Mouse (Mus musculus): ENCODE results near the gene Car5b.

Car5b gene

GRCm38 (mm10) chrX:164027607-164028289, at the start of gene Car5b:
TSS of gene Car5b (minus strand) at chrX:164027997.
- peak; percentile 23 for DNase-seq

GRCm38 (mm10) chrX:164076040-164076775, 48.4 kb upstream of the Car5b start, which contains the start of gene Siah1b:
TSS of gene Siah1b (minus strand) at chrX:164076493.
- DNase-seq, result peak; percentile 91

DNA sequence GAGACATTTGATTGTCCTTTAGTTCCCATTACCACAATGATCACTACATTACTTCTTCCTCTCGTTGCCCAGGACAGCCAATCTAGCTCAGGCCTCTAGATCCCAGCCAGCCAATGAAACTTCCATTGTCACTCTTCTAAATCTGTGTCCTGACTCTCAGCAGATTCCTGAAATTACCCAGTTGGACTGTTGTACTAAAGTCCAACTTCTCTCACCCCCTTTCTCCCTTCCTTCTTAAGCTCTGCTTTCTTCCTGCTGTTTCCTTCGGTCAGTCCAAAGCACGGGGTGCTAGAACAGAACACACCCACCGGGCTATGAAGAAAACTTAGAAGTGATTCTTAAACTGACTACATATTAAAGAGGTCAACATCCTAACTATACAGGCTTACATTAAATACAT, 41.2 kb upstream of the Car5b start:
- no peak for DNase-seq

- DNase-seq, result peak; percentile 40
These were observed 38.4 kb upstream of the Car5b start for GRCm38 (mm10) chrX:164066185-164066584.

- no peak for DNase-seq
These were observed 31.3 kb upstream of the Car5b start for GRCm38 (mm10) chrX:164059070-164059469.

DNA sequence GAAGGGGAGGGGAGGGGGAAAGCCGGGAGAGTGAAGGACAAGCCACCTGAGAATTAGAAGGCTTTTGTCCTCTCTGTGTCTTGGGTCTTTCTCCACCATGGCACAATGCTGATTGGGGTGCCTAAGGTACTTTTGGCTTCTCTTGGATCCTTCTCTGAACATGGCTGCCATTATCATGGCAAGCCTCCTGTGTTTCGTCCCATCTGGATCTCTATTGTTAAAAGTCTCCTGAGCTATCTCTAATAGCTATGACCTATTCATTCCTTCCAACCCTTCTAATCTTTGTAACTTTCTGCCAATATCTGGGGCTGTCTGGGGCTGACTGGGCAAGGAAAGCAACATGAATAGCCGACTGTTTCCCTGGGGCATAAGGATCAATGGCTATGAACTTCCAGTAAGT, 30.7 kb upstream of the Car5b start:
- DNase-seq, result no peak

DNA sequence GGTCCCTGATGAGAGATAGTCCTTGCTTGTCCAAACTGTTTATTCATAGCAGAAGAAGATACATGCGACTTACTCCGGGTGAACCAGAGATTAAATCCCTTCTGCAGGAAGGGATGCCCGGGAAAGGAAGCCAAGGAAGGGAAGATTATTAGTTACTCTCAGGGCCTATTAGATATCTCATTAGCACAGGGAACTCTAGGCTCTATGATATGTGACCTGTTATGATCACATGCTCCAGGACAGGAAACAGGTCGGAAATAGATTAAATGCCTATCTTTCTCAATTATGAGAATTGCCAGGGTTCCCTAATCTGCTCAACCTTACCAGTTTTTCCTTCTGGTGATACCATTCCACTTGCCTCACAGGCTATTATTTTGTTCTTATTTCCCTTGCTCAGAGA, 27.9 kb upstream of the Car5b start:
- DNase-seq, result no peak

- DNase-seq, result no peak
These were observed 18.9 kb upstream of the Car5b start for GRCm38 (mm10) chrX:164046736-164047135.

GRCm38 (mm10) chrX:164042069-164042468, 14.3 kb upstream of the Car5b start:
- DNase-seq, result no peak

DNA sequence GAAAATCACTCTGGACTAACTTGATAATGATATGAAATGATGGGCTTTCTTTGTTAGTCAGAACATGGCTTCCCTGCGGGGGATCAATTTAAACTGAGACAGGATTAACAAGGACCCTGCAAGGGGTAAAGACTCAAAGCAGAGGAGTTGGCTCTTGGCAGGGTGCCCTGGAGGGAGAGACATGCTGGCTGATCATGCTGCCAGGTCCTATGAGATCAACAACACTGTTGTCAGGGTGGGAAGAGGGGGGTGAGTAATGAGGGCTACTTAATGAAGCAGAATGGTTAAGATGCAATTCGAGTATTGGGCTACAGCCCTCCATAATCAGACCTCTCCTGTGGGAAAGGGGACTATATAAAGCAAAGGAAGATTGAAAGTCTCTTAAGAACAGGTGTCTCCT, 11.1 kb upstream of the Car5b start:
- no peak for DNase-seq

DNA sequence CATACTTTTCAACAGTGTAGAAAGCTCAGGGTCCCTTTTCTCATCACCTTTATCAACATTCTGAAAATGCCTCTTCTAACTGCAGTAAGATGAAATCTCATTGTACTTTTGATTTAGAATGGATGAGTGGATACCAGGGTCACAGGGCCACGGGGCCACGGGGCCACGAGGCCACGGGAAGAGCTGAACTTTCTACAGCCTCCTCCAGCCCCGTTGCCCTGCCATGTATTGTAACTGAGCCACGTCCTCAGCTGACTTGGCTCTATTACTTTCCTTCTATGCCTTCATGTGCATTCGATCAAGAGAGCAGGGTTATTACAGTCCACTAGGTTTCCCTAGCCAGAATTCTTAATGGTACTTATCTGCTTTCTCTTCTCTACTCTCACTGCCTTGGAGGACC, 8.1 kb upstream of the Car5b start:
- DNase-seq, result no peak

DNA sequence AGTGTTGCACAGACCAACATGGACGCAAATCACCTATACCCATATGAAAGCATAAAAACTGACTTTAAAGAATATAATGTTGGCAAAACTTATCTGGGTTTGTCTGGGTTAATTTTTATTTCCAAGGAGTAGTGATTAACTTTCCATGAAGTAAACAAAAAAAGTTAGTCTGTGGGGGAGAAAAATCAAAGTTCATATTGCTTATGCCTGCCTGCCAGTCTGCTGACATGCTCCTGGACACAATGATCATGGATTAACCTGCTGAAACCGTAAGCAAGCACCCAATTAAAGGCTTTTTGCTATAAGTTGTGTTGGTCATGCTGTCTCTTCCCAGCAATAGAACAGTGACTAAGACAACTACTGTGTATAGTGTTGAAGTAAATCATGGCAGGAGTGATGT, 7.6 kb upstream of the Car5b start:
- no peak for DNase-seq

- no peak for DNase-seq
These were observed 4.7 kb upstream of the Car5b start for GRCm38 (mm10) chrX:164032526-164032925.

DNA sequence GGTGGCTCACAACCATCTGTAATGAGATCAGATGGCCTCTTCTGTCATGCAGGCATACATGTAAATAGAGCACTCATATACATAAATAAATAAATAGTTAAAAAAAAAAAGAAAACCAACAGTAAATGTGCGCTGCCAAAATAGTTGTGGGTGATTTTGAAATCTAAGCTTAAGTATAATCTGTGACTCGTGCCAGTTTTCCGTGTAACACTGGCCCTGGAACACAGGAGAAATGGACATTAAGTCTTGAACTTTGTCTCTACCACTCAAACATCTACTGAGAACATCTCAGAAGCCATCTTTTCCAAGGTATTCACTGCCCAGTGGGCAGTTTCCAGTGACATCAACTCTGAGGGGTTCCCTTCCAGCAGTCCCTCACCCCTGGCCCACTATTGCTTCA, 12.2 kb downstream of the Car5b start:
- no peak for DNase-seq

DNA sequence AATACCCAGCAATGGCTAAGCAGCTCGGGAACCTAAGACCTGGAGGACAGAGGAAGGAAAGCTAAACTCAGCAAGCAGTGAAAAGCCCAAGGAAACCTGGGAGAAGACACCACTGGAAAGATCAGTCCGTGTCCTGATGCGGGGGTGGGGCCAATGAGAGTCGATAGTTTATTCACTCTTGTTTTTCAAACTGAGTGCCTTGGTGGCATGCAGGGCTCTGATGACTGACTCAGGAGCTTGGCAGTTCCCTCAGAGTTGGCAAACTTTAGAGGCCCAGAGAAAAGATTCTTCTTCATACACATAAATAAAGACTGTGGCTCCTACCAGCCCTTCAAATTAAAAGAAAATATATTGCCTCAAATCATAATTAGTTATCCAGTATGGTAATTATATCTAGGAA, 12.8 kb downstream of the Car5b start:
- DNase-seq, result no peak

DNA sequence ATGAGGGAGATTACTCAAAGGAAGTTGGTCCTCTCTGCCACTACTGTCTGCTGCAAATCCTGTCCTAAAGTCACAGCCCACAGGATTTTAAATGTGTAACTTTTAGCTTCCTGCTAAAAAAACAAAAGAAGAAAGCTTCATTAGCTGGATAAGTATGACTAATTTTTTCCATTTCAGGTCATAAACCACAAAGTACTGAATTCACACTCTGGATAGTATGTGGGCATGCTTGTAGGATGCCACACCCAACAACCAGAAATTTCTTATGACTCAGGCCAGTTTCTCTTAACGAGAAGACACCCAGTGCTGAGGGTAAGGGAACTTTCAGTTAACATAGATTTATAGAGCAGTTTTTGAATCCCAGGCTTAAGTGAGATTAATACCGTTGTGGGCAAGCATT, 14.5 kb downstream of the Car5b start:
- no peak for DNase-seq

DNA sequence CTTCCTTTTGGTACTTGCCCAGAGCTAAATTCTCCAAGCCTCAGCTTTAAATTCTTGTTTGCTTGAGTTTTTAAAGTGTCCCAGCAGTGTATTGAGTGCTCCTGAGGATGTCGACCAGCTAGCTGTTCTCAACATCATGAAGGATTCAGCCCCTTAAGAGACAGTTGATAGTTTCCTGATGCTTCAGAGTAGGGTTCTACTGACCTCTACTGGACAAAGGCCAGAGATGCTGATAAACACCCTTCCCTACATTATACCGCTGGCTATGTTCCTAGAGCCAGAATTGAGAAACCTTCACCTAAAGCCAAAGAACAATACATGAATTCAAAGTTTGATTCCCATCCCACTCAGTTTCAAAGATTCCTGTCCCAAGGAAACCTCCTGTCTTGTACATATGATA, 23.0 kb downstream of the Car5b start:
- peak; percentile 16 for DNase-seq

- DNase-seq, result no peak
These were observed 27.9 kb downstream of the Car5b start for GRCm38 (mm10) chrX:163999848-164000247.

DNA sequence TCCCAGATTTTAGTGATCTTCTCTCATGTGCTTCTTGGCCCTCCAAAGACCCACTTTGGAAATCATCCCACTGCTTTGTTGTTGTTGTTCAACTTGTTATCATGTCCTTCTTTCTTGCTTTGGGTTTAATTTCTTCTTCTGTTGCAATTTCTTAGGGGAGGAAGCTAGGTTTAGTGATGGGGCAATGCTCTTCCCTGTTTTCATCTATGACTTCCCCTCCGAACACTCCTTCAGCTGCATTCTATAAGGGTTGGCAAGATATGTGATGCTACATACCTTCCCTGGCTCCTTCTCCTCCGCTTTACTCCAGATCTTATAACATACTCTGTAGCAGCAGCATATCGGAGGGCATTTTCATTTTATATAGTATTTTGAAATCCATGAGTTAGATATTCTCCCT, 31.0 kb downstream of the Car5b start:
- no peak for DNase-seq

DNA sequence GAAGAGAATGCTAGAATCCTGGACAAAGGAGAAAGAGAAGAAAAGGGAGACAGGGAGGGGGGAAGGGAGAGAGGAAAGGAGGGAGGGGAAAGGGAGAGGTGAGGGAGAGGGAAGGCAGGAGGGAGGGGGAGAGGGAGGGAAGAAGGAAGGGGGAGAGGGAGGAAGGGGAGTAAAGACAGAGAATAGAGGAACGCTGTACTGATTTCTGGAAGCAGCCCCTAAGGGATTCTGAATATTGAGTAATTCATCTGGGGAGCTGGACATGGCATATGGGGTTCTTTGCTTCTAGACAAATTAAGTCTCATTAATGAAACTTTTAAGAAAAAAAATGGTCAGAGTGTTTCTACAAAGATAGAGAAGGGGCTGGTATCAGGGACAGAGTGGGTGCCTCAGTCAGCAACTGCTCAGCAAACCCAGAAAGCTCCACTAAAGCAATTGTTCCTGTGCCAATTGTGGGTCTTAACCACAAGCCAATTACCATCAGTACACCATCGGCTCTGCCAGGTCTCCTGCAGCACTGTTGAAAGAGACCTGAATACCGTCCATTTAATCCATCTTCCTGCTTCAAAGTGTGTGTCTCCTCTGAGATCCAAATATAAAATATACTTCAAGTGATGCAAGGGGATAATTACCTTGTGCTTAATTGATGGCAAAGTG, 40.0 kb downstream of the Car5b start:
- no peak for DNase-seq

DNA sequence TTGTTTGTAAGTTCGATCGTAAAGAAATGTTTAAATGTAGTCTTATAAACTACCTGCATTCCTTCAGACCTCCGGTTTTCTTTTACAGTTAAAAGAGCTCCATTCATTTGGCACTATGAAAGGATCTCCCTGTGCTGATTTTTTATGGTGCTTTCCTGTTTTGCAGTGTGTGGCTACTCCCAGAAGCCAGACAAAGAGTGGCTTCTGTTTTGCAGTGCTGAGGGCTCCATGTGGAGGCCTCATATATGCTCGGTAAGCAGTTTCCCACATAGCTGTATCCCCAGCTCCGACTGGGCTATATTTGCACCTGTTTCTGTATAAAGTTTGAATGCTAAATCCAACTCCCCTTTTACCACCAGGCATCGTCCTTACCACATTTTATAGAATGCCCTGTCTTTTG, 45.7 kb downstream of the Car5b start:
- no peak for DNase-seq

GRCm38 (mm10) chrX:163981500-163981899, 46.3 kb downstream of the Car5b start:
- no peak for DNase-seq

- no peak for DNase-seq
These were observed 46.7 kb downstream of the Car5b start for GRCm38 (mm10) chrX:163981092-163981491.

DNA sequence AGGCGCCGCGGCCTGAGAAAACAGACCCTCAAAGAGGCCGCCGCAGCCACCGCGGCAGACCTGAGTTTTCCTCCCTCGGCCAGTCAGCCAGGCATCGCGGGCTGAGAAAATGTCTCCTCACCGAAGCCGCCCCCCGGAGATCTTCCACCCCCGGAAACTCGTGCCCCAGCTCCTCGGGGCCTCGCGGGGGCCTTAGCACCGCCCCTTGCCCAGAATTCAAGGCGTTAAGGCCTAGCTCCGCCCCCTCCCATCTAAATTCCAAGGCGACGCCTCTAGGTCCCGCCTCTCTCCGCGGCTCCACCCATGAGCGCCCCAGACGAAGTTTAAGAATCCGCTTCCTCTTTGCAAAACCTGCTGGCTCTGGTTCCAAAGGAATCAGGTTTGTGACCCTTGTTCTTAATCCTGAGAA, 69.3 kb downstream of the Car5b start, which contains the start of gene Zrsr2:
TSS of gene Zrsr2 (minus strand) at position 195 of the 409 bp plus-strand sequence.
- peak; percentile 63 for DNase-seq
